14 mouse cellular contexts compared by ENCODE assay signal in the genomic region with DNA sequence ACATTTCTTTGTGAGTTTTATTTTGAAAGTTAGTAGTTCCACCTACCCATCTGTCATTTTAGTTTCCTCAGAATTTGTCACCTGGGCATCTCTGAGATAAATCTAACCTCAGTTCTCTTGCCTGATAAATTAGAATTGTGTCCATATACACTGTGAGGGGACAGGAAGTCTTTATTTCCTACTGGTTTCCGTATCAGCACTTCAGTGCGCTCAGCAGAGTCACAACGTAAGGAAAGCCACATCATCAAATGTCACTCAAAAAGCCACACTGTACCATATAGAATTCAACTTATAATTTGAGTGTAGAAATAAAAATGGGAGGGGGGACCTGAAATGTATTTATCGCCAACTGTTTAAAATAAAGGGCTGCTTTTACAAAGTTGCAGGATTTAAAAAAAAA.
"Had no signal": no experiment of that assay in that cellular context is flagged by ENCODE, and none has a peak within 500 bp of the region (broad histone marks: within the 10 kb centered on the region; RNA-seq: fewer than 3 reads in every experiment).

No protein-coding gene starts in this region.

- DNase-seq: retina, postnatal 1 day; right cerebral cortex, adult 18-20 months; right cerebral cortex, postnatal 14 days; right cerebral cortex, postnatal 25 days; right cerebral cortex, postnatal 4 days; spleen, adult 18-20 months; thymus, adult 18-20 months; thymus, adult 2 months; thymus, postnatal 14 days; thymus, postnatal 25 days; thymus, postnatal 36 days; thymus, postnatal 4 days had no signal

- H3K9me3 ChIP-seq: neural tube, embryonic 15.5 days; stomach, embryonic 15.5 days had no signal

- H3K4me3 ChIP-seq: neural tube, embryonic 15.5 days; stomach, embryonic 15.5 days had no signal

- H3K4me1 ChIP-seq: stomach, embryonic 15.5 days had no signal

- H3K27me3 ChIP-seq: neural tube, embryonic 15.5 days; stomach, embryonic 15.5 days had no signal
